Mouse (Mus musculus) brain, adult 10 weeks (tissue): ENCODE results near the gene Fxn. TPM values are rescaled to one million over a fixed set of nuclear protein-coding genes. Genes with fewer than 3 reads are reported as not detected.

Experiments
- polyA plus RNA-seq: library from polyadenylated mRNA; stranded (reverse); fragments of 350-450 nt; fragmentation: Illumina TruSeq; extraction: RNeasy Lipid Tissue Mini Kit (QIAGEN cat#74804); gene quantifications from one replicate; pipeline ENCODE4 v1.2.3, GENCODE M21; 2015; ENCODE audit warnings: low read depth, low replicate concordance

Gene Fxn
- polyA plus RNA-seq = 12.3 TPM

DNA sequence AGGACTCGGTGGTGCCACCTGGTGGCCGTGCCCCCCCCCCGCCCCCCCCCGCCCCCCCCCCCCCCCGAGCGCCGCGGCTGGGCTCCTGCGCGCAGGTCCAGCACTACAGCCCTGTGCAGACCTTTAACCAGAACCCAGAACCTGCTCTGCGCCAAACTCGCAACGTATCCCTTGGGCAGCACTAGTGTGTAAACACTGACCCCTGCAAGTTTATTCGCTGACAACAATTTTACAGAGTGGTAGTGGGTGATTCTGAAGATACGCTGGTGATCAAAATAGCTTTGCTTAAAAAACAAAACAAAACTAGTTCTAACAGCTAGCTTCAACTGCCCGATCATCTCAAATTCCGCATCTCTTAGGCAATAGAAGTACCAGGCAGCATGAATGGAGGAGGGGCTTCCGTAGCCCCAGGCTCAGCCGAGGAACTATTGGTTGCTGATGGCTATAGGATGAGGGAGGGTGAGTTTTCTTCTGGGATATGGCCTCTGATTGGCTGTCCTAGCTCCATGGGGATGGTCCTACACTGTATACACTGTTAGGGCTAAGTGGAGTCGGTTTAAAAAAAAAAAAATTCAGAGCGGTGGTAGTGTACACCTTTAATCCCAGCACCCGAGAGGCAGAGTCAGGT is at the start of gene Fxn:
Fxn (minus strand) TSS at position 5 of the 628 bp plus-strand sequence.

DNA sequence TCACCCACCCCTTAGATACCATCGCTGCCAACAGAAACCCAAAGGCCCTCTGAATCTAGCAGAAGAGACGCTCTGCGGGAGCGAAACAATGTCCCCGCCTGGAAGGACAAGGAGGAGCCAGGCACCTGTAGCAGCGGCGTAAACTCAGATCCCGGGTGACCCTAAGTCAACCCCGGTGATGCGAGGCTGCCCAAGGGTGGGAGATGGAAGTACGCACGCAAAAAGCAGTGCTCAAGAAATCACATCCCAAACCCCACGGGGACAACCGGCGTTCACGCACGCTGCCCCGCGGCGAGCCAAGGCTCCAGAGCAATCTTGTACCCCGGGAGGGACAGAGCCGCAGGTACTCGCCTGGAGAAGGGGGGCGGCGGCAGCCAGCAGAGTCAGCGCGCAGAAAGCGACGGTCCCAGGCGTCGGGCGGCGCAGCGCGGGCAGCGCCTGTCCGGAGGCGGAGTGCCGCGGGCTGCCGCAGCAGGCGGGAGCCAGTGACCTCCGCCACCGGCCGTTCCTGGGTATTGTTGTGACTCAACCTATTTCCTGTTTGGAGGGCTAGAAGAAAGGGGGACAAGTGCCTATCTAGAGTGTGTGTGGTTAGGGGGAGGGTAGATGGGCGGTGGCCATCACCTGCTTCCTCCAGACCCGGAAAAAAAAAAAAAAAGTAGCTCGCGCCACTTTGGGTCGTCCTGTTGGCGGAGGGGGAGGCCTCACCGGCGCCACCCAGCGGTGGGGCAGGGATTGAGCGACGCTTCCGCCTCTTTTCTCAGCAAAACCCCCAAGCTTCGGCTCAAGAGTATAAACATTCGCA is 55.7 kb downstream of the Fxn start, which contains the start of gene Tjp2:
Tjp2 (minus strand) TSS at position 531 of the 805 bp plus-strand sequence.

Other genes starting within 250 kb of the Fxn start
- 14.2 TPM for gene Fam189a2, start 249.6 kb downstream of the Fxn start, polyA plus RNA-seq
- gene Tjp2, start 55.6 kb downstream of the Fxn start, polyA plus RNA-seq = 16.9 TPM
- gene Fam122a, start 196.8 kb upstream of the Fxn start, polyA plus RNA-seq = 21.4 TPM